Mouse (Mus musculus) lung, embryonic 14.5 days (tissue): Measurements from ENCODE around the gene Hivep2. TPM values are rescaled to one million over a fixed set of nuclear protein-coding genes. Genes with fewer than 3 reads are reported as not detected.

ENCODE experiments used
- ATAC-seq: fragments of 200-750 bp; cut with Nextera tagmentation; 2 replicates; pipeline ENCODE4 v1.8.0; 2017; ENCODE audit warnings: mild to moderate bottlenecking, moderate TSS enrichment, moderate library complexity; ENCODE audit not compliant: insufficient read depth
- DNase-seq: peaks from one replicate; pipeline ENCODE4 v3.0.0-alpha.2; 2015
- H3K27ac ChIP-seq: fragments of 300-500 bp; sonication (generic); 2 replicates; pipeline ENCODE4 v1.5.1; 2014; ENCODE audit warnings: low read depth, mild to moderate bottlenecking, moderate library complexity
- H3K27me3 ChIP-seq: fragments of 300-500 bp; sonication (generic); 2 replicates; pipeline ENCODE4 v1.6.1; 2014; ENCODE audit warnings: low read length, control low read depth; ENCODE audit not compliant: insufficient read depth
- H3K36me3 ChIP-seq: fragments of 300-500 bp; sonication (generic); 2 replicates; pipeline ENCODE4 v1.6.1; 2014; ENCODE audit warnings: control low read depth; ENCODE audit not compliant: insufficient read depth
- H3K4me1 ChIP-seq: fragments of 300-500 bp; sonication (generic); 2 replicates; pipeline ENCODE4 v1.6.1; 2014; ENCODE audit warnings: antibody characterized with exemption, control low read depth; ENCODE audit not compliant: insufficient read depth
- H3K4me2 ChIP-seq: fragments of 300-500 bp; sonication (generic); 2 replicates; pipeline ENCODE4 v1.6.1; 2014; ENCODE audit warnings: mild to moderate bottlenecking
- H3K4me3 ChIP-seq: fragments of 300-500 bp; sonication (generic); 2 replicates; pipeline ENCODE4 v1.5.1; 2014; ENCODE audit warnings: low read depth, low read length
- H3K9ac ChIP-seq: fragments of 300-500 bp; sonication (generic); 2 replicates; pipeline ENCODE4 v1.6.1; 2014
- H3K9me3 ChIP-seq: fragments of 300-500 bp; sonication (generic); 2 replicates; pipeline ENCODE4 v1.6.1; 2016; ENCODE audit warnings: low read depth, low read length, control low read depth
- CTCF ChIP-seq: IDR thresholded peaks from 2 replicates; pipeline ENCODE4 v1.5.1; 2016; ENCODE audit warnings: antibody characterized with exemption, low read depth
- WGBS: fragments of 180-500 bp; shearing (Covaris S2); extraction: QIAGEN DNeasy Blood & Tissue Kit; methylation state at CpG from one replicate; pipeline ENCODE4 v1.1.7; 2014; 5-methylcytosine and 5-hydroxymethylcytosine counted together
- polyA plus RNA-seq: library from polyadenylated mRNA; unstranded; fragments of >200 nt; fragmentation: Nextera tagmentation; extraction: Ambion mirVana; gene quantifications from 2 replicates; pipeline ENCODE4 v1.2.1, GENCODE M21; 2014

Hivep2 gene
- polyA plus RNA-seq, 1 experiment from 2014 or later, result 5.3 TPM

DNA sequence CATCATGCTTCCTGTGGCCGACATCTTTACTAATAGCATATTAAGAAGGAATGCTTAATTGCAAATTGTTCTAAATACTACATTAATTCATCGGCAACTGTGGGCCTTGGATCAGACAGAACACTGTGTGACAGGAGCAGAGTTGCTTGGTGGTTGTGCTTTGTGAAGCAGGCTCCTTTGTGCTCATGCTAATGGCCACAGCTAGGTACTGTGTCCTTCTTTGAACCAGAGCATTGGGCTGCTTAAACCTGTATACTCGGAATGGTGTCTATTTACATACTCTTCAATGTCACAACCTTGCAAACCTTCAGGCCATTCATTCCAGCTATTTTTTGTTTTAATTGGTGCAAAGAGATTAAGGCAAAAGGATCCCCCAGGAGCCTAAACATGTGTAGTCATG is 115.9 kb downstream of the Hivep2 start:
- H3K27ac ChIP-seq, result no peak overlapping the region
- H3K9me3 ChIP-seq, result no peaks in the 10 kb centered on the region
- DNase-seq, result no peak
- no peak overlapping the region for H3K9ac ChIP-seq
- no peak for TF ChIP-seq CTCF
- no peaks in the 10 kb centered on the region for H3K36me3 ChIP-seq
- peaks cover 6% of the 10 kb centered on the region; the same call in 1 of the 2 replicates for H3K4me1 ChIP-seq
- no peak overlapping the region for H3K4me3 ChIP-seq
- 69% methylated on average over 3 of the region's 3 CpGs for WGBS
- no peak overlapping the region for H3K4me2 ChIP-seq
- ATAC-seq, result no peak
- no peaks in the 10 kb centered on the region for H3K27me3 ChIP-seq

DNA sequence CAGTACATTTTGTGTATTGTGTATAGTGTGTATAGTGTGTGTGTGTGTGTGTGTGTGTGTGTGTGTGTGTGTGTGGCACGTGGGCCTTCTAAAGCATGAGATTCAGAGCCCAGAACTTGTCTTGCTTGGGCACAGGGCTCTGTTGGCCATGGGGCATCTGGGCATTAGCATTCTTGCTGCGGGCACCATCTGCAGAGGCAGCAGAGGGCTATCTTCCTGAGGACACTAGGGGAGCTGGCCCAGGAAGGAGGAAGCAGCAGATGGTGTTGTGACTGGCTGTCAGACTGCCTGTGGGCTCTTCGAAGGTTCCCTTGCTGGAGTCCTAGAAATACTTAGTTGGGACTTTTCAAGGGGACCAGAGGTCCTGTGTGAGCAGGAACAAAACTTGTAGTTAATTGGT is 116.4 kb downstream of the Hivep2 start:
- Histone ChIP-seq H3K4me3 (no peak overlapping the region), H3K4me2 (no peak overlapping the region), H3K27ac (no peak overlapping the region), H3K9me3 (no peaks in the 10 kb centered on the region), H3K4me1 (peaks cover 6% of the 10 kb centered on the region; the same call in 1 of the 2 replicates), H3K36me3 (no peaks in the 10 kb centered on the region), H3K9ac (no peak overlapping the region), H3K27me3 (no peaks in the 10 kb centered on the region)
- DNase-seq (no peak), ATAC-seq (no peak)
- 74% methylated on average over 3 of the region's 3 CpGs for WGBS
- no peak for TF ChIP-seq CTCF

DNA sequence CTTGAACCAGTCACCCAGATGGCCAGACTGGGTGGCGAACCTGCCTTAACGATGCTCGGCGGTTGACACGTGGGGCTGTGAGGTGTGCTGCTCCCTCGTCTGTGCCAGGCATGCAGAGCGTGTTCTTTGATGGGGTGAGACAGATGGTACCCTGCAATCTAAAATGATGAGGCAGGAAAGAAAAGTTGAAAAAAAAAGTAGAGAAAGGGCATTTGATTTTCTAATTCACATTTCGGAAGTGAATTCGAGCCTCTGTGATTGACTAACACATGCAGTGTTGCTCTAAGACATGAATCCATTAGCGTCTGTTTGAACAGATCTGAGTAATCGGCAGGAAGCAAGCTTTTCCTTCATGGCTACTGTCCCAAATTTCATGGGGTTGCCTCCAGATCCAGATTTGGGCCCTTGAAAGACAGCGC is 119.4 kb downstream of the Hivep2 start:
- H3K4me2 ChIP-seq, result peak overlapping the region; percentile 48
- no peak for TF ChIP-seq CTCF
- H3K27ac ChIP-seq, result no peak overlapping the region
- no peaks in the 10 kb centered on the region for H3K36me3 ChIP-seq
- H3K9me3 ChIP-seq, result no peaks in the 10 kb centered on the region
- ATAC-seq (no peak), DNase-seq (peak; percentile 35)
- WGBS, result 67% methylated on average over 12 of the region's 12 CpGs
- no peak overlapping the region for H3K9ac ChIP-seq
- no peak overlapping the region for H3K4me3 ChIP-seq
- peaks cover 3% of the 10 kb centered on the region; the same call in 1 of the 2 replicates for H3K4me1 ChIP-seq
- no peaks in the 10 kb centered on the region for H3K27me3 ChIP-seq

DNA sequence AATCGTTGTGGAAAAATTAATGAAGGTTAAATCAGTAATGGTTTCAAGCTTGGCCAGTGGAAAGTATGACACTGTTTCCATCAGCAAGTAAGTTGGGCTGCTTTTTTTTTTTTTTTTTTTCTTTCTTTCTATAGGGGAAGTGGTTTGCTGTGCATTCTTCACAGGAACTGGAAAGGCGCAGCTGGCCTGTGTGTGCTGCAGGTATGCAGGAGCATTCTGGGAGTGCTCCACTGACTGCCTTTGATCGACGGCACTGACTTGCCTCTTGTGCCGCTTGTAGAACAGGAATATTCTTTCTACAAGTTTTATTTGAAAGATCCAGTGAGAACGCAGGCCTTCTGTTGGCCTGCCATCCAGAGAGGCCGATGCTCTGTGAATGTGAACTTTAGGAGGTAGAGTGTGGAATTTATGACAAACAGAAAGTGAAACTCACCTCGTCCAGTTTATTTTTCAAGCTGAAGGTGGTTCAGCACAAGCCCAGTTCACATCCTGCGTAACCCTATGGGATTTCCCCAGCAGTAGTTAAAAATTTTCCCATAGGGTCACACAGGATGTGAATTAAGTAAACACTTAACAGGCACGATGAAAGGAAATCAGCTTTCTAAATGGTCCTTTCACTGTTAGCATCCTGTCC is 120.1 kb downstream of the Hivep2 start:
- H3K4me2 ChIP-seq, result peak overlapping the region; percentile 48
- H3K27ac ChIP-seq, result peak overlapping the region; percentile 71
- H3K9ac ChIP-seq, result no peak overlapping the region
- 34% methylated on average over 10 of the region's 10 CpGs for WGBS
- H3K4me1 ChIP-seq, result 0 out of 2 replicates have a peak, but pooled peaks cover 2% of the 10 kb centered on the region
- no peaks in the 10 kb centered on the region for H3K27me3 ChIP-seq
- no peaks in the 10 kb centered on the region for H3K36me3 ChIP-seq
- H3K4me3 ChIP-seq, result peak overlapping the region; percentile 22
- ATAC-seq (peak; percentile 58), DNase-seq (peak; percentile 52)
- no peak for TF ChIP-seq CTCF
- H3K9me3 ChIP-seq, result no peaks in the 10 kb centered on the region

DNA sequence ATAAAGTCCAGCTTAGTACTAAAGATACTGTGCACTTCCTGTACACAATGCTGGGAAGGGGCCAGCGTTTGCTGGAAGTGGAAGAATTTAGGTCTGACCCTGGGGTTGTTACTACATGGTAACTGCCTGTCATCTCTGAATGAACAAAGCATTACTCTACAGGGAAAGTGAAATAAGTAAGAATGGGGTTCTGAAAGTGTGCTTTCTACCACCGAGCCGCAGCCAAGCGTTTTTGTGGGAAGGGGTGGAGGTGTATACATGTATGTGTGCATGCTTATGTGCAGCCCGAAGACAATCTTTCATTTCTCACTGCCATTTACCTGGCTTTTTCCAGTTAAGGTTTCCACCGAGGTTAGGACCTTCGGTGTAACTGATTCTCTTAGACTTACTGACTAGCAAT is 121.4 kb downstream of the Hivep2 start:
- Histone ChIP-seq H3K27me3 (no peaks in the 10 kb centered on the region), H3K36me3 (no peaks in the 10 kb centered on the region), H3K4me3 (no peak overlapping the region), H3K4me2 (no peak overlapping the region), H3K9ac (no peak overlapping the region), H3K9me3 (no peaks in the 10 kb centered on the region; the same call in 1 of the 2 replicates), H3K4me1 (0 out of 2 replicates have a peak, but pooled peaks cover 2% of the 10 kb centered on the region), H3K27ac (no peak overlapping the region)
- DNase-seq (peak; percentile 30), ATAC-seq (no peak)
- TF ChIP-seq CTCF, result no peak
- 79% methylated on average over 7 of the region's 7 CpGs for WGBS

DNA sequence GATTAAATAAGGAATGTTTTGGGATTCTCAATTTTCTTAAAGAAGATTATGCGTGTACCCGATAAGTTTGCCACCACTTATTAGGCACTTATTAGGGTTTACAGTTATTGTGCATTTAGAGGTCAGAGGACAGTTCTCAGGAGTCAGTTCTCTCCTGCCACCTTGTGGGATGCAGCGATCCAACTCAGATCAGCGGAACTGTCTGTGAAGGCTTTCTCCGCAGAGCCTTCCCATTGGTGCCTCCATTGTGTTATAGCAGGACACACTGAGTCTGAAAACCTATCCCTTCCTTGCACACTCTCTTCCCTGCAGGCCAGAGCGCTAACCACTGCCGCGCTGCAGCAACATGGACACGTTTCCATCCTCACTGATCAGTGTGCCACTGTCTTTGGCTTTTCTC is 123.6 kb downstream of the Hivep2 start:
- peak; percentile 59 for TF ChIP-seq CTCF
- no peak for ATAC-seq
- peak; percentile 53 for DNase-seq
- 62% methylated on average over 9 of the region's 9 CpGs for WGBS
- Histone ChIP-seq H3K4me3 (no peak overlapping the region), H3K4me1 (0 out of 2 replicates have a peak, but pooled peaks cover 2% of the 10 kb centered on the region), H3K27me3 (no peaks in the 10 kb centered on the region), H3K27ac (no peak overlapping the region), H3K9me3 (no peaks in the 10 kb centered on the region; the same call in 1 of the 2 replicates), H3K4me2 (no peak overlapping the region), H3K36me3 (no peaks in the 10 kb centered on the region), H3K9ac (no peak overlapping the region)

DNA sequence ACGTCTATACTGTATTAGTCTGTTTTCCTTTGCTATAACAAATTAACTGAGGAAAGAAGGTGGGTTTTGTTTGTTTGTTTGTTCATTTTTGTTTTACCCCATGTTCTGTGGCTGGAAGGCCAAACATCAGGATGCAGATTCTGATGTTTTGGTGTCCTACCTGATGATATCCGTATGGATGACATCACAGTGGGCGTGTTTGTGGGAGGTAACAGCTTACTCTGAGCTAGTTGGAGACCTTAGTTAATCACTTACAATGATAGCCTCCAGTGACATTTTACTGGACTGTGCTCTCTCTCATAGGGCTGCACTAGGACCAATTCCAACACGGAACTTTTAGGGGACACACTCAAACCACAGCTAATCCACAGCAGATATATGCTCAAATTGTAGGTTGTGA is 128.2 kb downstream of the Hivep2 start:
- ATAC-seq, result no peak
- WGBS, result 85% methylated on average over 4 of the region's 4 CpGs
- no peak for DNase-seq

More for the DNA sequence above, 128.2 kb downstream of the Hivep2 start:
- TF ChIP-seq CTCF, result no peak
- Histone ChIP-seq H3K4me1 (no peaks in the 10 kb centered on the region), H3K4me3 (no peak overlapping the region), H3K27ac (no peak overlapping the region), H3K27me3 (no peaks in the 10 kb centered on the region), H3K9me3 (no peaks in the 10 kb centered on the region; the same call in 1 of the 2 replicates), H3K36me3 (no peaks in the 10 kb centered on the region), H3K9ac (no peak overlapping the region), H3K4me2 (no peak overlapping the region)
